Mouse (Mus musculus) right cerebral cortex, postnatal 4 days (tissue): ENCODE results near the gene Trim16.

ENCODE experiments used
- DNase-seq: peaks from one replicate; pipeline ENCODE4 v3.0.0-alpha.2; 2022

The Trim16 gene

GRCm38 (mm10) chr11:62831906-62832305 lies 11.9 kb downstream of the Trim16 start:
- DNase-seq: no peak

GRCm38 (mm10) chr11:62844562-62844961 lies 24.5 kb downstream of the Trim16 start:
- DNase-seq: no peak

- no peak for DNase-seq
Measured at GRCm38 (mm10) chr11:62845730-62846129, 25.7 kb downstream of the Trim16 start.

- DNase-seq: no peak
Measured at GRCm38 (mm10) chr11:62846961-62847654, 27.1 kb downstream of the Trim16 start, which contains the start of gene Fbxw10. TSS of gene Fbxw10 (plus strand) at chr11:62847069.

GRCm38 (mm10) chr11:62847655-62848191 lies 27.7 kb downstream of the Trim16 start:
- DNase-seq: no peak

- no peak for DNase-seq
Measured at GRCm38 (mm10) chr11:62848301-62848700, 28.3 kb downstream of the Trim16 start.

- no peak for DNase-seq
Measured at GRCm38 (mm10) chr11:62851199-62851598, 31.2 kb downstream of the Trim16 start.

GRCm38 (mm10) chr11:62853334-62853733 lies 33.3 kb downstream of the Trim16 start:
- no peak for DNase-seq

- DNase-seq: no peak
Measured at GRCm38 (mm10) chr11:62865562-62865961, 45.5 kb downstream of the Trim16 start.

GRCm38 (mm10) chr11:62866685-62867084 lies 46.7 kb downstream of the Trim16 start:
- DNase-seq: no peak

- no peak for DNase-seq
Measured at GRCm38 (mm10) chr11:62869201-62869600, 49.2 kb downstream of the Trim16 start.

- no peak for DNase-seq
Measured at GRCm38 (mm10) chr11:62869715-62870371, 49.8 kb downstream of the Trim16 start.

GRCm38 (mm10) chr11:62873479-62873878 lies 53.4 kb downstream of the Trim16 start:
- DNase-seq: no peak

- DNase-seq: no peak
Measured at GRCm38 (mm10) chr11:62875696-62876095, 55.7 kb downstream of the Trim16 start.

GRCm38 (mm10) chr11:62876445-62876844 lies 56.4 kb downstream of the Trim16 start:
- no peak for DNase-seq

- no peak for DNase-seq
Measured at GRCm38 (mm10) chr11:62877391-62877790, 57.4 kb downstream of the Trim16 start.

GRCm38 (mm10) chr11:62878728-62879127 lies 58.7 kb downstream of the Trim16 start:
- no peak for DNase-seq

- DNase-seq: peak; percentile 99
Measured at GRCm38 (mm10) chr11:62879220-62880048, 59.4 kb downstream of the Trim16 start, which contains the start of gene Tvp23b. TSS of gene Tvp23b (plus strand) at chr11:62879455.

GRCm38 (mm10) chr11:62883407-62883806 lies 63.4 kb downstream of the Trim16 start:
- no peak for DNase-seq

- DNase-seq: no peak
Measured at GRCm38 (mm10) chr11:62885323-62885722, 65.3 kb downstream of the Trim16 start.

- DNase-seq: no peak
Measured at GRCm38 (mm10) chr11:62890796-62891195, 70.8 kb downstream of the Trim16 start.

- no peak for DNase-seq
Measured at GRCm38 (mm10) chr11:62891763-62892162, 71.7 kb downstream of the Trim16 start.
